Mouse (Mus musculus) limb, embryonic 12.5 days (tissue): ENCODE measurements around the gene Eif2ak2. TPM values are rescaled to one million over a fixed set of nuclear protein-coding genes. Genes with fewer than 3 reads are reported as not detected.

ENCODE experiments used
- ATAC-seq: fragments of 200-750 bp; cut with Nextera tagmentation; 2 replicates; pipeline ENCODE4 v1.8.0; 2017; ENCODE audit warnings: low read depth, moderate TSS enrichment; ENCODE audit not compliant: insufficient number of reproducible peaks, insufficient read depth, low FRiP score, low TSS enrichment
- H3K27ac ChIP-seq: fragments of 300-500 bp; sonication (generic); 2 replicates; pipeline ENCODE4 v1.5.1; 2016; ENCODE audit warnings: mild to moderate bottlenecking, moderate library complexity
- H3K27me3 ChIP-seq: fragments of 300-500 bp; sonication (generic); 2 replicates; pipeline ENCODE4 v1.6.1; 2016; ENCODE audit warnings: mild to moderate bottlenecking, moderate library complexity
- H3K36me3 ChIP-seq: fragments of 300-500 bp; sonication (generic); 2 replicates; pipeline ENCODE4 v1.6.1; 2016; ENCODE audit warnings: mild to moderate bottlenecking, moderate library complexity
- H3K4me1 ChIP-seq: fragments of 300-500 bp; sonication (generic); replicated peaks from 2 replicates; pipeline ENCODE4 v1.6.1; 2016
- H3K4me2 ChIP-seq: fragments of 300-500 bp; sonication (generic); 2 replicates; pipeline ENCODE4 v1.6.1; 2016; ENCODE audit warnings: mild to moderate bottlenecking, moderate library complexity
- H3K4me3 ChIP-seq: fragments of 300-500 bp; sonication (generic); replicated peaks from 2 replicates; pipeline ENCODE4 v1.5.1; 2016; ENCODE audit warnings: mild to moderate bottlenecking
- H3K9ac ChIP-seq: fragments of 300-500 bp; sonication (generic); replicated peaks from 2 replicates; pipeline ENCODE4 v1.6.1; 2016; ENCODE audit warnings: mild to moderate bottlenecking, moderate library complexity
- H3K9me3 ChIP-seq: fragments of 300-500 bp; sonication (generic); 2 replicates; pipeline ENCODE4 v1.6.1; 2016; ENCODE audit warnings: mild to moderate bottlenecking, moderate library complexity
- WGBS: fragments of 180-500 bp; shearing (Covaris S2); methylation state at CpG from one replicate; pipeline ENCODE4 v1.1.7; 2016; 5-methylcytosine and 5-hydroxymethylcytosine counted together
- polyA plus RNA-seq: library from polyadenylated mRNA; unstranded; fragments of >200 nt; fragmentation: Nextera tagmentation; extraction: Ambion mirVana; gene quantifications from 2 replicates; pipeline ENCODE4 v1.2.1, GENCODE M21; 2016

Eif2ak2 gene
- polyA plus RNA-seq = 16.1 TPM in 2 replicates

GRCm38 (mm10) chr17:78882401-78883112, at the start of gene Eif2ak2:
Gene Eif2ak2 (minus strand): TSS chr17:78882573.
- Histone ChIP-seq H3K27me3 (no peaks in the 10 kb centered on the region), H3K27ac (peak within 1 kb of the TSS; percentile 77), H3K4me1 (peaks cover 12% of the 10 kb centered on the region), H3K9me3 (no peaks in the 10 kb centered on the region), H3K9ac (peak within 1 kb of the TSS; percentile 72), H3K36me3 (peaks cover 4% of the 10 kb centered on the region), H3K4me2 (peak within 1 kb of the TSS; percentile 73), H3K4me3 (peak within 1 kb of the TSS; percentile 61)
- 4% methylated on average over 28 of the region's 28 CpGs for WGBS
- peak; percentile 93 for ATAC-seq

DNA sequence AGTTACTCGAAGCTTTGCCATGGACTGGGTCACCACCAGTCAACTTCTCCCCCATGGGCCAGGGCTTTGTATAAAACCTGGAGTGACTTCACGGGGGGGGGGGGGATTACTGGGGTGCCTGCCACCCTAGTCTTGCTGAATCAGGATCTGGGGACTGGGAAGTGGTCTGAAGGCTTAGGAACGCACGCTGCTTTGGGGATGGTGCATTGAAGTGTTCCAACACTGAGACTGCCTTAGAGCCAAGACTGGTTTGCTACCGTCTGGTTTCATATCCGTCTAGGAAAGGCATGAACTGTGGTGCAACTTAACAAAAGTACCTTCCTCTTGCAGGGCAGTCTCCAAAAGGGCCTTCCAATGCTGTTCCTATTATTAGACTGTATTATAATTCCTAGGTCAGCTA, 35.3 kb upstream of the Eif2ak2 start:
- Histone ChIP-seq H3K4me3 (peak overlapping the region; percentile 7; the same call in 1 of the 2 replicates), H3K27ac (no peak overlapping the region), H3K9me3 (no peaks in the 10 kb centered on the region), H3K36me3 (peaks cover 39% of the 10 kb centered on the region), H3K4me1 (peaks cover 8% of the 10 kb centered on the region; the same call in 1 of the 2 replicates), H3K4me2 (peak overlapping the region; percentile 70), H3K27me3 (no peaks in the 10 kb centered on the region), H3K9ac (0 out of 2 replicates have a peak overlapping the region, but pooled peaks have one; percentile 23)
- WGBS = 54% methylated on average over 6 of the region's 6 CpGs
- ATAC-seq = no peak

DNA sequence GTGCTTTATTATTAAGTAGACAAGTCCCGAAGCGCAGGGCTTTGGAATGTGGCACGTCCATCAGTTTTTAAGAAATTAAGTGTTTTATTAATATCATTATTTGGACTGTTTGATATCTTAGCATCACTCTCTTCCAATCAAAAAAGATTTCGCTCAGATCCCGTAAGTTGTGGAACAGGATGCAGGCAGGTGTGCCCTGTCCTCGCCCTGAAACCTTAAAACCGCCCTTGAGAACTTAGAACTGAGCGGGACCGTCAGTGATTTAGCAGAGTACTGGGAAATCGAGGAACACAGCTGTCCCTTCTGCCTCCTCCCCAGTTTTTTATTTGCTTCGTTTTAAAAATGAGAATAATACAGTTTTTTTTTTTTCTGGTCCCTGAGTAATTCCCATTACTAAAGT, 34.5 kb upstream of the Eif2ak2 start:
- H3K4me1 ChIP-seq = peaks cover 8% of the 10 kb centered on the region; the same call in 1 of the 2 replicates
- H3K36me3 ChIP-seq = peaks cover 31% of the 10 kb centered on the region
- peak overlapping the region; percentile 74 for H3K9ac ChIP-seq
- ATAC-seq = no peak
- H3K9me3 ChIP-seq = no peaks in the 10 kb centered on the region
- H3K4me2 ChIP-seq = peak overlapping the region; percentile 70
- 4% methylated on average over 11 of the region's 11 CpGs for WGBS
- H3K4me3 ChIP-seq = peak overlapping the region; percentile 68
- H3K27me3 ChIP-seq = no peaks in the 10 kb centered on the region
- peak overlapping the region; percentile 90 for H3K27ac ChIP-seq

- H3K4me1 ChIP-seq = peaks cover 8% of the 10 kb centered on the region; the same call in 1 of the 2 replicates
- peak; percentile 94 for ATAC-seq
- H3K4me3 ChIP-seq = peak within 1 kb of the TSS; percentile 68
- peak within 1 kb of the TSS; percentile 74 for H3K9ac ChIP-seq
- H3K27ac ChIP-seq = peak within 1 kb of the TSS; percentile 90
- no peaks in the 10 kb centered on the region for H3K27me3 ChIP-seq
- peaks cover 26% of the 10 kb centered on the region for H3K36me3 ChIP-seq
- no peaks in the 10 kb centered on the region for H3K9me3 ChIP-seq
- peak within 1 kb of the TSS; percentile 70 for H3K4me2 ChIP-seq
- under 1% methylated on average over 37 of the region's 37 CpGs for WGBS
These were observed 34.0 kb upstream of the Eif2ak2 start, which contains the start of gene Cebpzos for GRCm38 (mm10) chr17:78916369-78916813. Gene Cebpzos (plus strand): TSS chr17:78916500.

- ATAC-seq = peak; percentile 0; the same call in 1 of the 2 replicates
- Histone ChIP-seq H3K27me3 (no peaks in the 10 kb centered on the region), H3K4me1 (peaks cover 8% of the 10 kb centered on the region; the same call in 1 of the 2 replicates), H3K36me3 (peaks cover 21% of the 10 kb centered on the region), H3K9ac (peak overlapping the region; percentile 74; the same call in 1 of the 2 replicates), H3K4me3 (peak overlapping the region; percentile 68), H3K27ac (peak overlapping the region; percentile 90), H3K9me3 (no peaks in the 10 kb centered on the region), H3K4me2 (peak overlapping the region; percentile 70)
- 56% methylated on average over 6 of the region's 6 CpGs for WGBS
These were observed 33.4 kb upstream of the Eif2ak2 start for GRCm38 (mm10) chr17:78915772-78916171.

- H3K4me3 ChIP-seq = no peak overlapping the region
- peaks cover 5% of the 10 kb centered on the region; the same call in 1 of the 2 replicates for H3K36me3 ChIP-seq
- ATAC-seq = no peak
- 72% methylated on average over 3 of the region's 3 CpGs for WGBS
- no peaks in the 10 kb centered on the region for H3K9me3 ChIP-seq
- no peak overlapping the region for H3K4me2 ChIP-seq
- no peak overlapping the region for H3K9ac ChIP-seq
- H3K27ac ChIP-seq = no peak overlapping the region
- no peaks in the 10 kb centered on the region for H3K27me3 ChIP-seq
- H3K4me1 ChIP-seq = peaks cover 8% of the 10 kb centered on the region; the same call in 1 of the 2 replicates
These were observed 31.5 kb upstream of the Eif2ak2 start for GRCm38 (mm10) chr17:78913921-78914320.

DNA sequence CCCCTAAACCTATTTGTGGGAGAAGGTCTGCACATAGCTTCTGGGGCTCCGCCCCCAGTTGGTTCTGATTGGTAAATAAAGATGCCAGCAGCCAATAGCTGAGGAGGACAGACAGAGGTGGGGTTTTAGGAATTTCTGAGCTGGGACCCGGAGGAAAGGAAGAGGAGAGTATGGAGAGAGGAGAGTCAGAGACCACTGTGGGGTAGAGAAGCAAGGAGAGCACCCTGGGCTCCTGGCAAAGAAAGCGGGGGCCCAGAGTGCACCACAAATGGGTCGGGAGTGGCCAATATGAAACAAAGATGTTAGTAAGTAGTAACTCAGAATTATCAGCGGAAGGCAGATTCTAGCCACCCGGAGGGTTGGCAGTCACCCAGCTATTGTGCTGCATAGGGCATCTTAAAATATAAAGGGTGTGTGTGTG, 30.5 kb upstream of the Eif2ak2 start:
- Histone ChIP-seq H3K4me1 (peaks cover 8% of the 10 kb centered on the region; the same call in 1 of the 2 replicates), H3K36me3 (no peaks in the 10 kb centered on the region), H3K27ac (no peak overlapping the region), H3K4me2 (peak overlapping the region; percentile 48), H3K27me3 (no peaks in the 10 kb centered on the region), H3K9ac (no peak overlapping the region), H3K9me3 (no peaks in the 10 kb centered on the region), H3K4me3 (peak overlapping the region; percentile 29)
- WGBS = 36% methylated on average over 6 of the region's 6 CpGs
- ATAC-seq = no peak

DNA sequence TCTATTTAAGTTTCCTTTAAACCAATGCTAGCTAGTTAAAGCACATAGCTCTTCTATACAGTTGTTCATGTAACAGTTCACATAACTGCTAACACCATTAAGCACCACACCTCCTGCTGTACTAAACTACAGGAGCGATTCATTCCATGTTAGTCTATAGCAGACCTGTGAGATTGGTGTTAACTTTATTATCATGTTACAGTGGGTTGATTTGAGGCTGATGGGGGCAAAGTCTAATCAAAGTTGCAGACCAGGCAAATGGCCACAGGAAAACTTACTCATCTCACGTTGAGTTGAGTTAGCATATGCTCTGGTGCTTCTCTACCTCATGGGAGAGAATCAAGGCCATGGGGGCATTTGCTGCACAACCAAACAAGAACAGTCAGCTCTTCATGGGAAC, 27.0 kb upstream of the Eif2ak2 start:
- no peaks in the 10 kb centered on the region for H3K27me3 ChIP-seq
- H3K36me3 ChIP-seq = no peaks in the 10 kb centered on the region
- no peak overlapping the region for H3K27ac ChIP-seq
- no peak overlapping the region for H3K4me3 ChIP-seq
- no peaks in the 10 kb centered on the region for H3K9me3 ChIP-seq
- no peaks in the 10 kb centered on the region for H3K4me1 ChIP-seq
- ATAC-seq = no peak
- WGBS = 80% methylated on average over 2 of the region's 2 CpGs
- no peak overlapping the region for H3K9ac ChIP-seq
- H3K4me2 ChIP-seq = no peak overlapping the region

GRCm38 (mm10) chr17:78906892-78907291, 24.5 kb upstream of the Eif2ak2 start, which contains the start of gene Sult6b1:
Gene Sult6b1 (minus strand): TSS chr17:78906992.
- WGBS = 83% methylated on average over 5 of the region's 5 CpGs

GRCm38 (mm10) chr17:78903158-78903557, 20.8 kb upstream of the Eif2ak2 start:
- H3K4me1 ChIP-seq = no peaks in the 10 kb centered on the region
- no peak overlapping the region for H3K9ac ChIP-seq
- no peak overlapping the region for H3K27ac ChIP-seq
- 84% methylated on average over 2 of the region's 2 CpGs for WGBS
- H3K36me3 ChIP-seq = no peaks in the 10 kb centered on the region
- ATAC-seq = no peak
- H3K4me3 ChIP-seq = no peak overlapping the region
- H3K27me3 ChIP-seq = no peaks in the 10 kb centered on the region
- H3K9me3 ChIP-seq = no peaks in the 10 kb centered on the region
- no peak overlapping the region for H3K4me2 ChIP-seq

More at GRCm38 (mm10) chr17:78906892-78907291, 24.5 kb upstream of the Eif2ak2 start, which contains the start of gene Sult6b1:
- no peaks in the 10 kb centered on the region for H3K27me3 ChIP-seq
- H3K4me1 ChIP-seq = no peaks in the 10 kb centered on the region
- no peaks in the 10 kb centered on the region for H3K9me3 ChIP-seq
- no peak within 1 kb of the TSS for H3K9ac ChIP-seq
- no peaks in the 10 kb centered on the region for H3K36me3 ChIP-seq
- H3K27ac ChIP-seq = no peak within 1 kb of the TSS
- no peak within 1 kb of the TSS for H3K4me3 ChIP-seq
- no peak within 1 kb of the TSS for H3K4me2 ChIP-seq
- no peak for ATAC-seq

- Histone ChIP-seq H3K36me3 (no peaks in the 10 kb centered on the region), H3K27ac (no peak overlapping the region), H3K4me1 (no peaks in the 10 kb centered on the region), H3K4me2 (peak overlapping the region; percentile 39), H3K9ac (no peak overlapping the region), H3K4me3 (no peak overlapping the region), H3K27me3 (no peaks in the 10 kb centered on the region), H3K9me3 (no peaks in the 10 kb centered on the region)
- no peak for ATAC-seq
- WGBS = 34% methylated on average over 8 of the region's 8 CpGs
These were observed 13.0 kb upstream of the Eif2ak2 start for GRCm38 (mm10) chr17:78895394-78895793.
